Mouse (Mus musculus) stomach, postnatal 0 days (tissue): ENCODE results near the gene Gm973.

Experiments
- CTCF ChIP-seq: IDR thresholded peaks from 2 replicates; pipeline ENCODE4 v1.5.1; 2016; ENCODE audit warnings: antibody characterized with exemption, low read depth, mild to moderate bottlenecking, moderate library complexity
- EP300 ChIP-seq: optimal IDR thresholded peaks from 2 replicates; pipeline ENCODE3; 2016; ENCODE audit warnings: antibody characterized with exemption

- TF ChIP-seq CTCF (no peak), EP300 (no peak)
Measured at GRCm38 (mm10) chr1:59470766-59471165, 45.3 kb upstream of the Gm973 start.
